Mouse (Mus musculus) hindbrain, embryonic 16.5 days (tissue): Measurements from ENCODE around the gene Spsb1. TPM values are rescaled to one million over a fixed set of nuclear protein-coding genes. Genes with fewer than 3 reads are reported as not detected.

Source experiments
- ATAC-seq: fragments of 200-750 bp; cut with Nextera tagmentation; 2 replicates; pipeline ENCODE4 v1.8.0; 2017; ENCODE audit warnings: moderate TSS enrichment, moderate library complexity
- H3K27ac ChIP-seq: fragments of 300-500 bp; sonication (generic); 2 replicates; pipeline ENCODE4 v1.5.1; 2014; ENCODE audit warnings: low read depth, mild to moderate bottlenecking, control low read depth, low read length, moderate library complexity
- H3K27me3 ChIP-seq: fragments of 300-500 bp; sonication (generic); replicated peaks from 2 replicates; pipeline ENCODE4 v1.6.1; 2014; ENCODE audit warnings: low read length; ENCODE audit not compliant: control insufficient read depth, insufficient read depth
- H3K36me3 ChIP-seq: fragments of 300-500 bp; sonication (generic); 2 replicates; pipeline ENCODE4 v1.6.1; 2014; ENCODE audit warnings: mild to moderate bottlenecking, low read length, moderate library complexity, mixed read lengths; ENCODE audit not compliant: control insufficient read depth, insufficient read depth
- H3K4me1 ChIP-seq: fragments of 300-500 bp; sonication (generic); 2 replicates; pipeline ENCODE4 v1.6.1; 2014; ENCODE audit warnings: low read depth, low read length; ENCODE audit not compliant: control insufficient read depth, insufficient read depth
- H3K4me2 ChIP-seq: fragments of 300-500 bp; sonication (generic); 2 replicates; pipeline ENCODE4 v1.6.1; 2014; ENCODE audit warnings: mild to moderate bottlenecking, low read length, control low read depth, moderate library complexity
- H3K4me3 ChIP-seq: fragments of 300-500 bp; sonication (generic); 2 replicates; pipeline ENCODE4 v1.5.1; 2014; ENCODE audit warnings: mild to moderate bottlenecking, low read length, control low read depth, moderate library complexity
- H3K9ac ChIP-seq: fragments of 300-500 bp; sonication (generic); 2 replicates; pipeline ENCODE4 v1.6.1; 2014; ENCODE audit warnings: low read depth, mild to moderate bottlenecking, control low read depth, low read length, moderate library complexity
- H3K9me3 ChIP-seq: fragments of 300-500 bp; sonication (generic); 2 replicates; pipeline ENCODE4 v1.6.1; 2014; ENCODE audit warnings: mild to moderate bottlenecking, low read length, moderate library complexity; ENCODE audit not compliant: control insufficient read depth
- WGBS: fragments of 180-500 bp; shearing (Covaris S2); extraction: QIAGEN DNeasy Blood & Tissue Kit; methylation state at CpG from one replicate; pipeline ENCODE4 v1.1.7; 2014; 5-methylcytosine and 5-hydroxymethylcytosine counted together
- polyA plus RNA-seq: library from polyadenylated mRNA; unstranded; fragments of >200 nt; fragmentation: Nextera tagmentation; extraction: Ambion mirVana; gene quantifications from 2 replicates; pipeline ENCODE4 v1.2.1, GENCODE M21; 2015

Spsb1 gene
- polyA plus RNA-seq, 1 experiment from 2014 or later: 10.1 TPM

- no peak overlapping the region for H3K4me2 ChIP-seq
- H3K9ac ChIP-seq: no peak overlapping the region
- H3K4me3 ChIP-seq: no peak overlapping the region
- no peak for ATAC-seq
- peak overlapping the region; percentile 7; the same call in 1 of the 2 replicates for H3K27ac ChIP-seq
- 23% methylated on average over 3 of the region's 3 CpGs for whole genome bisulfite sequencing
- H3K27me3 ChIP-seq: no peaks in the 10 kb centered on the region
- no peaks in the 10 kb centered on the region for H3K36me3 ChIP-seq
- H3K9me3 ChIP-seq: no peaks in the 10 kb centered on the region
- peaks cover 19% of the 10 kb centered on the region for H3K4me1 ChIP-seq
These were observed 77.6 kb downstream of the Spsb1 start for GRCm38 (mm10) chr4:149877202-149877601.

DNA sequence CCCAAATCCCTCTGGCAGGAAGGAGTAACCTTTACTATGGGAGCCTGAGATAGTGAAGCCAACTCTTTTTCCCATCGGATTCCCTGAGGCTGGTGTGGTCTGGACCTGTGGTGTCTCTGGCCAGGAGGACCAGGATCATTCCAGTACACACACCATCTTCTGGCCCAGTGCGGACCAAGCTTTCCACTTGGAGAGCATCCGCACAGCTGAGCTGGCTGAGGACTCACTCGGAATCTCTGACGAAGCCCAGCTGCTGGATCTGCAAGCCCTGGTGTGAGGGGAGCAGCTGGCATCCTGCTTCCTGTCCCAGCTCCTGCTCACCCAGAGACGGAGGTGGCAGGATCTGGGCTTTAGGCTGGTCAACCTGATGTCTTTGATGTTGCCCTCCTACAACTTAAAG, 78.1 kb downstream of the Spsb1 start:
- Histone ChIP-seq H3K27me3 (no peaks in the 10 kb centered on the region), H3K9ac (no peak overlapping the region), H3K9me3 (no peaks in the 10 kb centered on the region), H3K4me1 (peaks cover 19% of the 10 kb centered on the region), H3K4me2 (no peak overlapping the region), H3K36me3 (no peaks in the 10 kb centered on the region), H3K27ac (peak overlapping the region; percentile 7; the same call in 1 of the 2 replicates), H3K4me3 (no peak overlapping the region)
- no peak for ATAC-seq
- WGBS: 64% methylated on average over 6 of the region's 6 CpGs

DNA sequence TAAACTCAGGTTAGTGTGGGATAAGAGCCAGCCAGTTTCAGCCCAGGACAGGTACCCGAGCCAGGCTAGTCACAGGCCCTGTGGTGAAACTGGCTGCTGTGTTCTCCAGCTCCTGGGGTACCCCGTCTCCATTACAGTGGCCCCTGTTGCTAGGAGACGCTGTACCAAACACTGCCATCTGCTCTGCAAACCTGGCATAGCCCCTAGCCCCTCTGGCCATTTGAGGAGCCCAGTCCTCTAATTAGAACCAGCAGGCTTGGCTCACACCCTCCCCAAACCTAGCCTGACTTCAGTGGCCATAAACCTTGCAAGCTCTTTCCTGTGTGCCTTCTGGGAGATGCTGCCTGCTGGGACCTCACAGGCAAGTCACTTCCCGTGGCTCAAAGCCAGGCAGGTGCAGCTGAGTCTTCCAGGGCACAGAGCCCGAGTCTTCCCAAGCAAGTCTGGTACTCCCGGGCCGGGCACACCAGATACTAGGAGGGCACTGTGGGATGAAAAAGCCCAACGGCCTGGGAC, 78.8 kb downstream of the Spsb1 start:
- H3K27ac ChIP-seq: peak overlapping the region; percentile 11
- H3K9me3 ChIP-seq: no peaks in the 10 kb centered on the region
- H3K4me1 ChIP-seq: peaks cover 19% of the 10 kb centered on the region
- H3K4me2 ChIP-seq: no peak overlapping the region
- WGBS: 17% methylated on average over 8 of the region's 8 CpGs
- H3K36me3 ChIP-seq: no peaks in the 10 kb centered on the region
- ATAC-seq: peak; percentile 81
- H3K4me3 ChIP-seq: no peak overlapping the region
- H3K9ac ChIP-seq: no peak overlapping the region
- no peaks in the 10 kb centered on the region for H3K27me3 ChIP-seq

DNA sequence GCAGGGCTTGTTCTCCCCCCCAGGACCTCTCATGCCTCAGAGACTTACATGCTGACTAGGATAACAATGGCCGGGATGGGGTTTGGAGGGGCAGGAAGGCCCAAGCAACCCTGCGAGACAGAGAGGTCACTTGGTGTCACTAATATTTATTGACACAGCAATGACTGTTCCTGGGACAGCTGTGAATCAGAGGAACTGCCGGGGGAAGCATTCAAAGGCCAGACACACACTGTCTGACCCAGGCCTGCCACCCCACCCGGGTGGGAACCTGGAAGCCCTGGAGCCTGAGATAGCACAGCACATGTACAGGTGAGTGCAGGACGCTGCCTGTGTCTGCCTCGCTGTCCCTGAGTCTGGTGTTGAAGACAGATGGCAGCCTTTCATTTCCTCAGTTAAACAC, 79.5 kb downstream of the Spsb1 start:
- H3K27ac ChIP-seq: no peak overlapping the region
- no peak overlapping the region for H3K4me2 ChIP-seq
- no peaks in the 10 kb centered on the region for H3K27me3 ChIP-seq
- 0 out of 2 replicates have a peak, but pooled peaks have one; percentile 25 for ATAC-seq
- H3K4me3 ChIP-seq: no peak overlapping the region
- H3K4me1 ChIP-seq: peaks cover 19% of the 10 kb centered on the region
- 28% methylated on average over 6 of the region's 6 CpGs for WGBS
- H3K36me3 ChIP-seq: no peaks in the 10 kb centered on the region
- no peaks in the 10 kb centered on the region for H3K9me3 ChIP-seq
- H3K9ac ChIP-seq: no peak overlapping the region

DNA sequence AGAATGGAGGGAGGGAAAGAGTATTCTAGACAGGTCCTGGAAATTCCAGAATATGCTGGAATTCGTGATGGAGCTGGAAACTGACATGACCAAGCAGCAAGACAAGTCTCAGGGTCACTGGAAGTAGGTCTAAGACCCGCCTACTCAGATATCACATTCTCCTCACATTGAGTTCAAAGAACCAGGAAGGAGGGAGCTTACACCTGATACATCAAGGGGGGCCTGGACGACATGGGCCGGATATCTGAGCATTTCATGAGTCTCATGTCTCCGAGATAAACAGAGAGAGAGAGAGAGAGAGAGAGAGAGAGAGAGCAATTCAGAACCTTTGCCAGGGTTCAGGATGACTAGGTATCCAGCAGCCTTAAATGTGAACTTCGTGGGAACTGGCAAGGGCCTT, 82.6 kb downstream of the Spsb1 start:
- Histone ChIP-seq H3K36me3 (no peaks in the 10 kb centered on the region), H3K9me3 (no peaks in the 10 kb centered on the region), H3K9ac (no peak overlapping the region), H3K27me3 (no peaks in the 10 kb centered on the region), H3K4me3 (no peak overlapping the region), H3K4me1 (peaks cover 19% of the 10 kb centered on the region), H3K27ac (no peak overlapping the region), H3K4me2 (no peak overlapping the region)
- WGBS: 80% methylated on average over 6 of the region's 6 CpGs
- ATAC-seq: no peak

GRCm38 (mm10) chr4:149871582-149871981, 83.3 kb downstream of the Spsb1 start:
- H3K9me3 ChIP-seq: no peaks in the 10 kb centered on the region
- no peaks in the 10 kb centered on the region for H3K36me3 ChIP-seq
- no peak for ATAC-seq
- 84% methylated on average over 7 of the region's 7 CpGs for WGBS
- H3K27me3 ChIP-seq: no peaks in the 10 kb centered on the region
- H3K9ac ChIP-seq: no peak overlapping the region
- no peak overlapping the region for H3K27ac ChIP-seq
- no peak overlapping the region for H3K4me3 ChIP-seq
- H3K4me2 ChIP-seq: no peak overlapping the region
- H3K4me1 ChIP-seq: peaks cover 13% of the 10 kb centered on the region

DNA sequence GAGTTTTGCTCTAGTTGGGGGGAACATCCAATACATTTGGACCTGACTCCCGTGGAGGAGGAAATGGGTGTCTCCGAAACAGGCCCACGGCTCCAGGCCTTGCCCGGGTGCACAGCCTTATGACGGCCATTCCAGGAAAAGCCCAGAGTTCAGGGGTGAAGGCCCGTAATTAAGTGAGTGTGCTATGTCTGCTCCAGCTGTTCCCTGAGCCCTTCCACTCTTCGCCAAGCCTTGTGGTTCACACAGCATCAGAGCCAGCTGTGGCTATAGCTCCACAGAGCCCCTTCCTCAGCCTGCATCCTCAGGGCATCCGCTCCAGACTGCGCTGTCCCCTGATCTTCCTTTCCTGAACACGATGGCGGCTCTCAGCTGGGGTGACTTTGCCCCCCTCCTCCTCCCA, 83.8 kb downstream of the Spsb1 start:
- no peaks in the 10 kb centered on the region for H3K27me3 ChIP-seq
- no peaks in the 10 kb centered on the region for H3K9me3 ChIP-seq
- H3K4me2 ChIP-seq: no peak overlapping the region
- H3K36me3 ChIP-seq: no peaks in the 10 kb centered on the region
- 83% methylated on average over 11 of the region's 11 CpGs for WGBS
- no peak overlapping the region for H3K9ac ChIP-seq
- no peak overlapping the region for H3K4me3 ChIP-seq
- peaks cover 8% of the 10 kb centered on the region for H3K4me1 ChIP-seq
- no peak overlapping the region for H3K27ac ChIP-seq
- ATAC-seq: no peak

GRCm38 (mm10) chr4:149870412-149870811, 84.4 kb downstream of the Spsb1 start:
- no peak overlapping the region for H3K4me2 ChIP-seq
- H3K27ac ChIP-seq: no peak overlapping the region
- ATAC-seq: no peak
- H3K4me3 ChIP-seq: no peak overlapping the region
- no peaks in the 10 kb centered on the region for H3K36me3 ChIP-seq
- H3K9ac ChIP-seq: no peak overlapping the region
- H3K27me3 ChIP-seq: no peaks in the 10 kb centered on the region
- H3K9me3 ChIP-seq: no peaks in the 10 kb centered on the region
- peaks cover 2% of the 10 kb centered on the region; the same call in 1 of the 2 replicates for H3K4me1 ChIP-seq

DNA sequence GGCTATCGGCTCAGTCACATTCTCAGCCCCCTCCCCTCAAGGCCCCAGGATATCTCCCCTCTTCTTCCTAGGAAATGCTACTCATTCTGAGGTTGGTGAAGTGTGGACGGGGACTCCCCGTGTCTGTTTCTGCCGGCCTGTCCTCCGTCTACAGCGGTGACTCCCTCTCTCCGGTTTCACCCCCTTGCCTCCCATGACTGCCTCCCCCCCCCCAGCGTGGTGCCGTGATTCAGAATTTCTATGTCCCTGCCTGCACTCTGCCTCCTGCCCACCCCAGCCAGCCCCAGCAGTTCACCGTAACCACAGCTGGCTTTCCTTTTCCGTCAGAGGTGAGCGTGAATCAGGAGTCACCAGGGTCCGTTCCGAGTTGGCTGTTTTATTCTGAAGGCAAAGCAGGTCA, 86.1 kb downstream of the Spsb1 start:
- no peaks in the 10 kb centered on the region for H3K27me3 ChIP-seq
- no peak overlapping the region for H3K27ac ChIP-seq
- no peak overlapping the region for H3K9ac ChIP-seq
- WGBS: 67% methylated on average over 14 of the region's 14 CpGs
- H3K4me3 ChIP-seq: no peak overlapping the region
- no peaks in the 10 kb centered on the region; the same call in 1 of the 2 replicates for H3K4me1 ChIP-seq
- no peak overlapping the region for H3K4me2 ChIP-seq
- H3K36me3 ChIP-seq: no peaks in the 10 kb centered on the region
- H3K9me3 ChIP-seq: no peaks in the 10 kb centered on the region
- no peak for ATAC-seq

- Histone ChIP-seq H3K36me3 (no peaks in the 10 kb centered on the region), H3K9me3 (no peaks in the 10 kb centered on the region), H3K9ac (no peak overlapping the region), H3K4me1 (no peaks in the 10 kb centered on the region; the same call in 1 of the 2 replicates), H3K27ac (no peak overlapping the region), H3K4me2 (no peak overlapping the region), H3K27me3 (no peaks in the 10 kb centered on the region), H3K4me3 (no peak overlapping the region)
- WGBS: 69% methylated on average over 9 of the region's 9 CpGs
- ATAC-seq: no peak
These were observed 86.8 kb downstream of the Spsb1 start for GRCm38 (mm10) chr4:149868009-149868408.
